Mouse (Mus musculus): ENCODE results near the gene Prkag1.

Prkag1 gene

GRCm38 (mm10) chr15:98853161-98853937 lies 22.0 kb upstream of the Prkag1 start:
- no peak for DNase-seq (ENCODE audit: low spot score)

- no peak for DNase-seq (ENCODE audit: low spot score)
Observed at GRCm38 (mm10) chr15:98852733-98853132, 21.4 kb upstream of the Prkag1 start.

GRCm38 (mm10) chr15:98852071-98852470 lies 20.8 kb upstream of the Prkag1 start:
- no peak for DNase-seq (ENCODE audit: low spot score)

- no peak for DNase-seq (ENCODE audit: low spot score)
Observed at GRCm38 (mm10) chr15:98851229-98851818, 20.0 kb upstream of the Prkag1 start.

GRCm38 (mm10) chr15:98850668-98851067 lies 19.3 kb upstream of the Prkag1 start:
- DNase-seq (ENCODE audit: low spot score) = no peak

- DNase-seq (ENCODE audit: low spot score) = no peak
Observed at GRCm38 (mm10) chr15:98849956-98850600, 18.8 kb upstream of the Prkag1 start.

- no peak for DNase-seq (ENCODE audit: low spot score)
Observed at GRCm38 (mm10) chr15:98849165-98849564, 17.8 kb upstream of the Prkag1 start.

- no peak for DNase-seq (ENCODE audit: low spot score)
Observed at GRCm38 (mm10) chr15:98846140-98846539, 14.8 kb upstream of the Prkag1 start.

- DNase-seq (ENCODE audit: low spot score) = no peak
Observed at GRCm38 (mm10) chr15:98845149-98845548, 13.8 kb upstream of the Prkag1 start.

GRCm38 (mm10) chr15:98843595-98844223 lies 12.4 kb upstream of the Prkag1 start:
- no peak for DNase-seq (ENCODE audit: low spot score)

GRCm38 (mm10) chr15:98839671-98840585 lies 8.6 kb upstream of the Prkag1 start:
- no peak for DNase-seq (ENCODE audit: low spot score)

GRCm38 (mm10) chr15:98839161-98839560 lies 7.8 kb upstream of the Prkag1 start:
- DNase-seq (ENCODE audit: low spot score) = no peak

GRCm38 (mm10) chr15:98837743-98838103 lies 6.4 kb upstream of the Prkag1 start:
- no peak for DNase-seq (ENCODE audit: low spot score)

GRCm38 (mm10) chr15:98837006-98837742 lies 5.9 kb upstream of the Prkag1 start:
- DNase-seq (ENCODE audit: low spot score) = no peak

GRCm38 (mm10) chr15:98835291-98835690 lies 4.0 kb upstream of the Prkag1 start:
- no peak for DNase-seq (ENCODE audit: low spot score)

- DNase-seq (ENCODE audit: low spot score) = no peak
Observed at GRCm38 (mm10) chr15:98834059-98834458, 2.7 kb upstream of the Prkag1 start.

- DNase-seq (ENCODE audit: low spot score) = no peak
Observed at GRCm38 (mm10) chr15:98833281-98833680, 2.0 kb upstream of the Prkag1 start.

- no peak for DNase-seq (ENCODE audit: low spot score)
Observed at GRCm38 (mm10) chr15:98832161-98833058, 1.1 kb upstream of the Prkag1 start.

- DNase-seq (ENCODE audit: low spot score) = no peak
Observed at GRCm38 (mm10) chr15:98831684-98832035, 339 bp upstream of the Prkag1 start.

- no peak for DNase-seq (ENCODE audit: low spot score)
Observed at GRCm38 (mm10) chr15:98827611-98828011, 3.7 kb downstream of the Prkag1 start.

Data from testis, postnatal 14 days (tissue).